Comparison of ENCODE assay signal across 19 mouse cellular contexts in genomic region chr3:58895131-58895530, GRCm38 (mm10). TPM values are rescaled to one million over a fixed set of nuclear protein-coding genes. Genes with fewer than 3 reads are reported as not detected.
DNase-seq lines count a peak whose midpoint lies in the region; ATAC-seq lines count a peak whose summit lies in the region.
"Had no signal": no experiment of that assay in that cellular context is flagged by ENCODE, and none has a peak within 500 bp of the region (broad histone marks: within the 10 kb centered on the region; RNA-seq: fewer than 3 reads in every experiment).

No protein-coding gene starts in this region.

- peak; percentile 9 for DNase-seq in embryonic facial prominence, embryonic 14.5 days (ENCODE audit: low spot score)
- no peak for DNase-seq in embryonic facial prominence, embryonic 10.5 days (ENCODE audit: low spot score)
- peak; percentile 4 for DNase-seq in 3134 (ENCODE audit: extremely low read depth, insufficient read length, low spot score)
- DNase-seq in gonadal fat pad, adult 2 months (ENCODE audit: low read depth) = peak; percentile 68
- DNase-seq in heart, adult 9 months (ENCODE audit: low spot score in 2 of 2) = no peak
- DNase-seq: adrenal gland, adult 2 months; adrenal gland, postnatal 10 days; adrenal gland, postnatal 25 days; cerebellum, adult 11 months; cerebellum, adult 18-20 months; cerebellum, adult 8-10 months; cerebellum, adult 9-11 months; cerebellum, postnatal 14 days; cerebellum, postnatal 36 days had no signal

- WGBS in embryonic facial prominence, embryonic 14.5 days = 77% methylated on average over 5 of the region's 5 CpGs
- 84% methylated on average over 5 of the region's 5 CpGs for WGBS in embryonic facial prominence, embryonic 10.5 days

- no peaks in the 10 kb centered on the region for H3K9me3 ChIP-seq in embryonic facial prominence, embryonic 14.5 days (ENCODE audit: control insufficient read depth, low read length)
- no peaks in the 10 kb centered on the region for H3K9me3 ChIP-seq in embryonic facial prominence, embryonic 10.5 days
- H3K9me3 ChIP-seq: embryonic facial prominence, embryonic 13.5 days; forebrain, embryonic 10.5 days; forebrain, embryonic 12.5 days had no signal

- ATAC-seq in embryonic facial prominence, embryonic 14.5 days (ENCODE audit: low read depth) = no peak
- ATAC-seq: forebrain, embryonic 14.5 days; forebrain, embryonic 16.5 days had no signal

- H3K36me3 ChIP-seq in embryonic facial prominence, embryonic 14.5 days (ENCODE audit: control insufficient read depth, insufficient read depth, low read length) = no peaks in the 10 kb centered on the region
- no peaks in the 10 kb centered on the region for H3K36me3 ChIP-seq in embryonic facial prominence, embryonic 10.5 days (replicated peaks)
- H3K36me3 ChIP-seq: embryonic facial prominence, embryonic 13.5 days; forebrain, embryonic 10.5 days; forebrain, embryonic 12.5 days had no signal

- no peak overlapping the region for H3K9ac ChIP-seq in embryonic facial prominence, embryonic 14.5 days (ENCODE audit: low read depth, low read length)
- H3K9ac ChIP-seq: embryonic facial prominence, embryonic 13.5 days; forebrain, embryonic 12.5 days had no signal

- H3K27ac ChIP-seq in embryonic facial prominence, embryonic 14.5 days (replicated peaks; ENCODE audit: low read depth, low read length) = no peak overlapping the region
- H3K27ac ChIP-seq in embryonic facial prominence, embryonic 10.5 days (replicated peaks) = no peak overlapping the region
- H3K27ac ChIP-seq: embryonic facial prominence, embryonic 13.5 days; forebrain, embryonic 10.5 days; forebrain, embryonic 12.5 days had no signal

- no peaks in the 10 kb centered on the region for H3K4me1 ChIP-seq in embryonic facial prominence, embryonic 14.5 days (ENCODE audit: control insufficient read depth, insufficient read depth, low read length)
- H3K4me1 ChIP-seq in embryonic facial prominence, embryonic 10.5 days = peaks cover 10% of the 10 kb centered on the region

- H3K4me2 ChIP-seq in embryonic facial prominence, embryonic 14.5 days (ENCODE audit: low read depth, low read length) = no peak overlapping the region
- H3K4me2 ChIP-seq: embryonic facial prominence, embryonic 13.5 days; forebrain, embryonic 12.5 days had no signal

- H3K4me3 ChIP-seq in embryonic facial prominence, embryonic 14.5 days (ENCODE audit: low read depth, low read length) = no peak overlapping the region
- no peak overlapping the region for H3K4me3 ChIP-seq in embryonic facial prominence, embryonic 10.5 days
- H3K4me3 ChIP-seq: embryonic facial prominence, embryonic 13.5 days; forebrain, embryonic 10.5 days; forebrain, embryonic 12.5 days had no signal

- no peaks in the 10 kb centered on the region for H3K27me3 ChIP-seq in embryonic facial prominence, embryonic 14.5 days (replicated peaks; ENCODE audit: control insufficient read depth, insufficient read depth, low read length)
- H3K27me3 ChIP-seq in embryonic facial prominence, embryonic 10.5 days (replicated peaks; ENCODE audit: low read depth, poor library complexity, severe bottlenecking) = no peaks in the 10 kb centered on the region
- H3K27me3 ChIP-seq: embryonic facial prominence, embryonic 13.5 days; forebrain, embryonic 12.5 days had no signal

RNA-seq across cellular contexts. Expression of gene Clrn1, which starts 10.0 kb away (rescaled TPM):
- 0.98 and 1.0 TPM in 2 replicates for polyA plus RNA-seq in embryonic facial prominence, embryonic 14.5 days (2014; fragmentation: Nextera tagmentation; extraction: Ambion mirVana)
- polyA plus RNA-seq in embryonic facial prominence, embryonic 10.5 days (2016; fragmentation: Nextera tagmentation; extraction: Ambion mirVana) = 0.65 and 1.5 TPM in 2 replicates
- 0.08 TPM in 1 of 2 replicates, not detected in the other for polyA plus RNA-seq in gonadal fat pad, adult 2 months (2012; rRNA removed)
- polyA plus RNA-seq: adrenal gland, adult 2 months; forebrain, embryonic 10.5 days had no signal

Comparison
In these comparisons a context has a peak if more than half of its experiments do, and no peak if none do; other contexts are left out.
1. DNase-seq: peak in embryonic facial prominence, embryonic 14.5 days (single experiment), 3134 (single experiment) and gonadal fat pad, adult 2 months (single experiment); none in embryonic facial prominence, embryonic 10.5 days (single experiment) and heart, adult 9 months (0 of 2).